Mouse (Mus musculus): Measurements from ENCODE around the gene Morn3. TPM values are rescaled to one million over a fixed set of nuclear protein-coding genes. Genes with fewer than 3 reads are reported as not detected.

Gene Morn3
- polyA plus RNA-seq, 1 experiment from 2014 or later, result 3.6 TPM

DNA sequence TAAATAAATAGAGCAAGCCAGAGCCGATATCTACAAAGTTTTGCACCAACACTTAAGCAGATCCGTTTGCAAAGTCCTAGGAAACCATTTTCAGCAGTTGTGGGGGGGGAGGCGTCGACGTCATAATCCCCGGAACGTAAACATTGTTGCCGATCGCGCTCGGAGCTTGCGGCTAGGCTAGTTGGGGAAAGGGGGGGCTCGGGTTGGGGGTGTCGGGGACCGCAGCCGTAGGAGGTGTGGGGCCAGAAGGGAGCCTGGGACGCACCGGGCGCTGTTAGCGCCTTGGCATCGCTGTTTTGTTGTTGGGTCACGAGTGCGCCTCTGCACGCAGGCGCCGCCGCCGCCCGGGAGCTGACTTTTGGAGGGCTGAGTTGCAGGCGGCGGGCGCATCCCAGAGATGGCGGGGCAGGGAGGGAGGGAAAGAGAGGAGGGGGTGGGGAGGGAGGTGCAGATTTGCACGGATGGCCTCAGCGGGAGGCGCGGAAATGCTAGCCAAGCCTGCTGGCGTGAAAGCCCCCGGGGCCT, 57.8 kb downstream of the Morn3 start:
- Histone ChIP-seq H3K4me3 (ENCODE audit: low read depth, low read length) (peak overlapping the region; percentile 67), H3K36me3 (ENCODE audit: control insufficient read depth, insufficient read depth, low read length) (no peaks in the 10 kb centered on the region), H3K4me2 (ENCODE audit: low read depth, low read length) (peak overlapping the region; percentile 99), H3K27ac (replicated peaks; ENCODE audit: low read depth, low read length) (peak overlapping the region; percentile 83), H3K4me1 (ENCODE audit: control insufficient read depth, insufficient read depth, low read length) (peaks cover 20% of the 10 kb centered on the region), H3K9ac (ENCODE audit: low read depth, low read length) (peak overlapping the region; percentile 84), H3K9me3 (ENCODE audit: control insufficient read depth, low read length) (no peaks in the 10 kb centered on the region), H3K27me3 (replicated peaks; ENCODE audit: control insufficient read depth, insufficient read depth, low read length) (0 out of 2 replicates have a peak, but pooled peaks cover 2% of the 10 kb centered on the region)
- ATAC-seq (ENCODE audit: low read depth) (peak; percentile 45), DNase-seq (ENCODE audit: low spot score) (peak; percentile 82)
- WGBS, result 2% methylated on average over 35 of the region's 39 CpGs

DNA sequence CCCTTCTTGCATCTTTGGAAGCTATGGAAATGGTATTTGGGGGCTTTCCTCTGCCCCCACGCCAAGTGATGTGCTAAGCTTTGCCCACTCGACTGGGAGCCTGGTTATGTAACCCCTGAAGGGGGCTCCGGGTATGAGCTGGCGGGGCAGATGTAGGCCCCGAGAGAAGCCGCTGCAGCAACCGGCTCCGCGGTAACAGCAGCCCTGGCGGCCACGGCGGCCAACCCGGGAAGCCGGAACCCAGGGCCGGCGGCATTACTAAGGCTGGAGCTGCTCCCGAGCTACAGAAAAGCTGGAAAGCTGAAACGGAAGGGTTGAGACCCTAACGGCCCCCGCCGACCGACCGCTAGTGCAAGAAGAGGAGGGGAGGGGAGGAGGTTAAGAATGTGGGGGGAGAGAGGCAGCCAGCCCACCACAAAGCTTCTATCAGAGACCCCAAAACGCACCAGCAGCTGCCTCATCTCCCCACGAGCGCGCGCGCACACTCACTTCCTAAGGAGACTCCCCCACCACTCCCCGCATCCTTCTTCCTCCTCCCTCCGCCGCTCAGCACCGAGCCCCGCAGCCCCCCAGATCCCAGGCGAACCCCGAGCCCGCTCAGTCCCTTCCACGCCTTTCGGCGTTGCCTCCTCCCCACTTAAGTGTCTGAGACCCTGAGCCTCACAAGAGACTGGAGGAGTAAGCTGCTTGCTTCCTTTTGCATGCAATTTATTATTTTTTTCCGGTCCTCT, 58.6 kb downstream of the Morn3 start:
- H3K4me2 ChIP-seq (ENCODE audit: low read depth, low read length), result peak overlapping the region; percentile 99
- peak overlapping the region; percentile 67 for H3K4me3 ChIP-seq (ENCODE audit: low read depth, low read length)
- DNase-seq (ENCODE audit: low spot score) (peak; percentile 64), ATAC-seq (ENCODE audit: low read depth) (0 out of 2 replicates have a peak, but pooled peaks have one; percentile 38)
- peak overlapping the region; percentile 83 for H3K27ac ChIP-seq (replicated peaks; ENCODE audit: low read depth, low read length)
- H3K9me3 ChIP-seq (ENCODE audit: control insufficient read depth, low read length), result no peaks in the 10 kb centered on the region
- H3K9ac ChIP-seq (ENCODE audit: low read depth, low read length), result peak overlapping the region; percentile 84
- H3K27me3 ChIP-seq (replicated peaks; ENCODE audit: control insufficient read depth, insufficient read depth, low read length), result 0 out of 2 replicates have a peak, but pooled peaks cover 2% of the 10 kb centered on the region
- no peaks in the 10 kb centered on the region for H3K36me3 ChIP-seq (ENCODE audit: control insufficient read depth, insufficient read depth, low read length)
- H3K4me1 ChIP-seq (ENCODE audit: control insufficient read depth, insufficient read depth, low read length), result peaks cover 20% of the 10 kb centered on the region
- under 1% methylated on average over 40 of the region's 41 CpGs for WGBS

DNA sequence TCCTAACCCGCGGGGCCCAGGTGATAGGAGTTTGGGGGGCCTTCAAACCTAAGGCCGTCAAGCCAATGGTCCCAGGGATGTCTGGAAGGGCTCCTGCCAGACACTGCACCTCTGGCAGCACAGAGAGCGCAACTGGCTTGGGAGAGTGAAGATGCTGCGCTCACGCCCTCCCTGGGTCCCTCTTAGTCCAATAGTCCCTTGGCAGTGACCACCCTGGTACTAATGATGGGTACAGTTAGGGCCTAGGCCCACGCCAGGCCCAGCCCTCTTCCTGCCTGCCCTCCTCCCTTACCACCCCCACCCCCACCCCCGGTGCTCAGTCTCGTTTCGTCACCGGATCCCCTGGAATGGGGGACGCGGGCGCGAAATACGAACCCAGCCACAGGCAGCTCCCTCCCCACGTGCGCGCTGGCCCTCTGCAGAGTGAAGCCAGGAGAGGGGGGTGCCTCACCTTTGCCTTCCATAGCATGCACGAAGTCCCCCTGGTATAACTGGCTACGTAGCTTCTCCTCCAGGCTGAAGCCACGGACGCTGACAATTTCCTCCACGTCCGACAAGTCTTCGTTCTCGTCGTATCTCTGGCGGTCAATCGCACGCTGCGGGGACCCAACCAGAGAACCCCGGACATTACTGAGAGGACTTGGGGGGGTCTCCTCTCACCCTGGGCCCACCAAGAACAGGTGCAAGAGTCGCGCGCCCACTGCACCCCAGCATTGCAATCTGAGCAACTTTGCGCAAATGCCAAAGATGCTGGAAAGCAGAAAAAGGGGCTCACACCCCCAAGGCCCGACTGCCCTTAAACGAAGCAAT, 59.4 kb downstream of the Morn3 start:
- Histone ChIP-seq H3K27me3 (replicated peaks; ENCODE audit: control insufficient read depth, insufficient read depth, low read length) (0 out of 2 replicates have a peak, but pooled peaks cover 2% of the 10 kb centered on the region), H3K36me3 (ENCODE audit: control insufficient read depth, insufficient read depth, low read length) (no peaks in the 10 kb centered on the region; the same call in 1 of the 2 replicates), H3K9ac (ENCODE audit: low read depth, low read length) (peak overlapping the region; percentile 84), H3K4me1 (ENCODE audit: control insufficient read depth, insufficient read depth, low read length) (peaks cover 20% of the 10 kb centered on the region), H3K27ac (replicated peaks; ENCODE audit: low read depth, low read length) (peak overlapping the region; percentile 83; the same call in 1 of the 2 replicates), H3K4me3 (ENCODE audit: low read depth, low read length) (peak overlapping the region; percentile 67), H3K4me2 (ENCODE audit: low read depth, low read length) (peak overlapping the region; percentile 99), H3K9me3 (ENCODE audit: control insufficient read depth, low read length) (no peaks in the 10 kb centered on the region)
- peak; percentile 61 for DNase-seq (ENCODE audit: low spot score)
- ATAC-seq (ENCODE audit: low read depth), result peak; percentile 26
- WGBS, result 3% methylated on average over 36 of the region's 39 CpGs

DNA sequence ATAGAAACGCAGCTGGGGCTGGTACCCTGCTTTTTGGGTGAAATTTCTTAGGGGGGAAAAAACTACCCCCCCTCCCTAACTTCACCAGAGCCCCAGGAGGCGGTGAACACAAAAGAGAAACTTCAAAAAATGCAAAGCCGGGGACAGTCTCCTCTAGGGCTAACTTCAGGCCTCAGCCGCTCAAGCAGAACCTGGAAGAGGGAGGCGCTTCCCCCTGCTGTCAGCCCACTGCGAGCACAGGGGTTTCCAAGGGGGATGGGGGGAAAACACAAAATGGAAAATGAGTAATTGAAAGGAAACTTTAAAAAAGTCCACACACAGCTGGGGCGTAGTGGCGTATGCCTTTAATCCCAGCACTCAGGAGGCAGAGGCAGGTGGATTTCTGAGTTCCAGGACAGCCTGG, 60.7 kb downstream of the Morn3 start:
- Histone ChIP-seq H3K27ac (replicated peaks; ENCODE audit: low read depth, low read length) (no peak overlapping the region; the same call in 1 of the 2 replicates), H3K4me2 (ENCODE audit: low read depth, low read length) (no peak overlapping the region; the same call in 1 of the 2 replicates), H3K9me3 (ENCODE audit: control insufficient read depth, low read length) (no peaks in the 10 kb centered on the region), H3K9ac (ENCODE audit: low read depth, low read length) (peak overlapping the region; percentile 7; the same call in 1 of the 2 replicates), H3K4me3 (ENCODE audit: low read depth, low read length) (no peak overlapping the region), H3K27me3 (replicated peaks; ENCODE audit: control insufficient read depth, insufficient read depth, low read length) (0 out of 2 replicates have a peak, but pooled peaks cover 2% of the 10 kb centered on the region), H3K4me1 (ENCODE audit: control insufficient read depth, insufficient read depth, low read length) (peaks cover 19% of the 10 kb centered on the region), H3K36me3 (ENCODE audit: control insufficient read depth, insufficient read depth, low read length) (no peaks in the 10 kb centered on the region; the same call in 1 of the 2 replicates)
- 37% methylated on average over 8 of the region's 8 CpGs for WGBS
- no peak for ATAC-seq (ENCODE audit: low read depth)
- peak; percentile 12 for DNase-seq (ENCODE audit: low spot score)

Other genes starting within 250 kb of the Morn3 start
- gene Anapc5, start 225.7 kb downstream of the Morn3 start, polyA plus RNA-seq (2014; fragmentation: Nextera tagmentation; extraction: Ambion mirVana), result 367 and 424 TPM in 2 replicates
- gene Rnf34, start 197.0 kb downstream of the Morn3 start, polyA plus RNA-seq (2014; fragmentation: Nextera tagmentation; extraction: Ambion mirVana), result 32.8 and 37.1 TPM in 2 replicates
- 30.1 and 31.0 TPM in 2 replicates for gene Kdm2b, start 57.2 kb downstream of the Morn3 start, polyA plus RNA-seq (2014; fragmentation: Nextera tagmentation; extraction: Ambion mirVana)
- 19.5 and 20.8 TPM in 2 replicates for gene Orai1, start 31.9 kb downstream of the Morn3 start, polyA plus RNA-seq (2014; fragmentation: Nextera tagmentation; extraction: Ambion mirVana)
- 16.8 and 17.6 TPM in 2 replicates for gene Tmem120b, start 21.4 kb upstream of the Morn3 start, polyA plus RNA-seq (2014; fragmentation: Nextera tagmentation; extraction: Ambion mirVana)
- gene Rhof, start 85.7 kb upstream of the Morn3 start, polyA plus RNA-seq (2014; fragmentation: Nextera tagmentation; extraction: Ambion mirVana), result 4.1 and 5.2 TPM in 2 replicates
- gene Setd1b, start 95.2 kb upstream of the Morn3 start, polyA plus RNA-seq (2014; fragmentation: Nextera tagmentation; extraction: Ambion mirVana), result 9.8 and 9.9 TPM in 2 replicates
- gene Psmd9, start 122.4 kb upstream of the Morn3 start, polyA plus RNA-seq (2014; fragmentation: Nextera tagmentation; extraction: Ambion mirVana), result 49.5 and 58.1 TPM in 2 replicates
- not detected in 2 replicates for gene Hpd, start 135.7 kb upstream of the Morn3 start, polyA plus RNA-seq (2014; fragmentation: Nextera tagmentation; extraction: Ambion mirVana)
- 2.5 and 3.2 TPM in 2 replicates for gene Wdr66, start 205.1 kb upstream of the Morn3 start, polyA plus RNA-seq (2014; fragmentation: Nextera tagmentation; extraction: Ambion mirVana)

Data from embryonic facial prominence, embryonic 14.5 days (tissue).